Mouse (Mus musculus): ENCODE data around the gene Arhgap4. TPM values are rescaled to one million over a fixed set of nuclear protein-coding genes. Genes with fewer than 3 reads are reported as not detected.

Arhgap4 gene
- polyA plus RNA-seq, 1 experiment = 0.24 TPM

DNA sequence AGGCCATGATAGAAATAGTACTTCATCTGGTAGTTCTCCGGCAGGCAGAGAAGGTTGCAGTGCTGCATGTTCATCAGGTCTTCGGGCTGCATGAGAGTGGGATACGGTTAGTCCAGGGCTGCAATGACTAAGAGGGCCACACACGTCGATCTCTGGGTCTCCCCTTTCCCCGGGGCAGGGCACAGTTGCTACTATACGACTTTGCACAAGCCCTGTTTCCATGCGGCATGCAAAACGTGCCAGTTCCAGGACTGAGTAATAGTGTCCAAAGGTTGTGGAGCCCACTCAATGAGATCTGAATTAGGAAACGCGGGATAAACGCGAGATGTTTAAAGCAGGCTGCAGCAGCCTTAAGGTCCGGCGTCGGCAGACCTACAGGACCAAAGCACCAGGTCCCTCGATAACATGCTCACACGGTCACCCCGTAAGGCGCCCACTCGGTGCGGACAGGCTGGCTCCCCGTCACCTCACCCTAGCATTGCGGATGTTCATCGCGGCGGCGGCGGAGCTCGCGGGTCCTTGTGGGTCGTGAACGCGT, 316 bp downstream of the Arhgap4 start:
- H3K4me3 ChIP-seq = peak overlapping the region; percentile 53
- TF ChIP-seq CEBPB (IDR thresholded peaks at IDR 0.05; ENCODE audit: insufficient read depth, poor library complexity, severe bottlenecking) = no peak
- no peak for TF ChIP-seq MAX (IDR thresholded peaks at IDR 0.05; ENCODE audit: low read depth)
- TF ChIP-seq E2F4 (IDR thresholded peaks at IDR 0.05; ENCODE audit: insufficient read depth) = no peak
- TF ChIP-seq POLR2AphosphoS2 (IDR thresholded peaks at IDR 0.05; ENCODE audit: insufficient read length, low read depth) = no peak
- no peak for TF ChIP-seq USF1 (IDR thresholded peaks at IDR 0.05; ENCODE audit: low read depth)
- peak overlapping the region; percentile 35 for H3ac ChIP-seq (ENCODE audit: control insufficient read depth, insufficient read length)
- H3K4me2 ChIP-seq (ENCODE audit: low read depth) = peak overlapping the region; percentile 86
- peaks cover 6% of the 10 kb centered on the region for H3K79me2 ChIP-seq (ENCODE audit: control insufficient read depth, insufficient read depth)
- no peaks in the 10 kb centered on the region for H3K36me3 ChIP-seq (ENCODE audit: control insufficient read depth, insufficient read depth)
- H3K27me3 ChIP-seq (ENCODE audit: control insufficient read depth, insufficient read depth, insufficient read length) = no peaks in the 10 kb centered on the region

DNA sequence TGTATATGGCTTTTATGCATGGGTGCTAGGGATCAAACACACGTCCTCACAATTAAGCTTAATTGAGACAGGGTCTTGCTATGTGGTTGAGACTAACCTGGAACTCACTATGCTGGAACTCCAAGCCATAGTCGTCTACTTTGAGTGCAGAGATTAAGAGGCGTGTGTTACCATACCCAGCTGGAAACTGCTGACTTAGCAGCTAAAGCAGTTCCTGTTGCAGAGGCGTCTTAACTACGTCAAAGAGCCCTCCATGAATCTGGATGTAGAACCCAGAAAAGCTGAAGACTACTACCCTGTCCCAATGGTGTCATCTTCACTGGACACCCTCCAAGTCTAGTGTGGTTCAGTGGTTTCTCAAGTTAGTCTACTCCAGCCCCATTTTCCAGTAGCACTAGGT, 3.0 kb downstream of the Arhgap4 start:
- no peaks in the 10 kb centered on the region for H3K36me3 ChIP-seq (ENCODE audit: control insufficient read depth, insufficient read depth)
- TF ChIP-seq E2F4 (IDR thresholded peaks at IDR 0.05; ENCODE audit: insufficient read depth) (no peak), MYOD1 (IDR thresholded peaks at IDR 0.05; ENCODE audit: control insufficient read depth in 1 of 3, insufficient read length in 2 of 3, low read depth in 2 of 3) (no peak), REST (IDR thresholded peaks at IDR 0.05; ENCODE audit: insufficient read depth, insufficient read length) (no peak), CEBPB (IDR thresholded peaks at IDR 0.05; ENCODE audit: insufficient read depth, poor library complexity, severe bottlenecking) (no peak), MYOG (IDR thresholded peaks at IDR 0.05; ENCODE audit: control insufficient read depth in 1 of 3, insufficient read depth in 1 of 3, insufficient read length in 2 of 3, low read depth in 2 of 3) (no peak), POLR2AphosphoS2 (IDR thresholded peaks at IDR 0.05; ENCODE audit: insufficient read length, low read depth) (no peak), USF1 (IDR thresholded peaks at IDR 0.05; ENCODE audit: low read depth) (no peak), POLR2A (IDR thresholded peaks at IDR 0.05; ENCODE audit: insufficient read length, low read depth) (no peak), TCF3 (IDR thresholded peaks at IDR 0.05; ENCODE audit: insufficient read length, low read depth) (no peak), TCF12 (IDR thresholded peaks at IDR 0.05; ENCODE audit: insufficient read depth, poor library complexity, severe bottlenecking) (no peak), SRF (IDR thresholded peaks at IDR 0.05; ENCODE audit: control insufficient read depth, insufficient read length, low read depth) (no peak), MAX (IDR thresholded peaks at IDR 0.05; ENCODE audit: low read depth) (no peak)

DNA sequence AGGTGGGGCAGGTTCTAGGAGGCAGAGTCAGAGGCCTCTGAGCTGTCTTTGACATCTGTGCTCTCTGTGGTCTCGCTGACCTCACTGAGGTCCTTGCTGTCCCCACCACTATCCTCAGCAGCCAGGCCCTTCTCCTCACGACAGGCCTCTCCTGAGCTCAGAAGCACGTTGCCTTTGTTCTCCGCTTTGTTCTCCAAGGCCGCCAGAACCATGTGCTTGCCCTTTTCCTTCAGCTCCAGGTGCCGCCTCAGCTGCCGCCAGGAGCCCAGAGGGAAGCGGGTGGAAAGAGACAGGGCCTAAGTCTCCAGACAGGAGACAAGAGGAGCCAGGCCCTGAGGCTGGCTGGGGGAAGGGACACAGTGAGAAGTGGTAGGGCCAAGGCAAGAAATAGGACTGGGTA, 4.7 kb downstream of the Arhgap4 start:
- H3K79me2 ChIP-seq (ENCODE audit: control insufficient read depth, insufficient read depth) = peaks cover 6% of the 10 kb centered on the region
- H3K4me3 ChIP-seq = no peak overlapping the region
- TF ChIP-seq CEBPB (IDR thresholded peaks at IDR 0.05; ENCODE audit: insufficient read depth, poor library complexity, severe bottlenecking) (no peak), POLR2A (IDR thresholded peaks at IDR 0.05; ENCODE audit: insufficient read length, low read depth) (no peak), E2F4 (IDR thresholded peaks at IDR 0.05; ENCODE audit: insufficient read depth) (no peak), SRF (IDR thresholded peaks at IDR 0.05; ENCODE audit: control insufficient read depth, insufficient read length, low read depth) (no peak), USF1 (IDR thresholded peaks at IDR 0.05; ENCODE audit: low read depth) (no peak), MAX (IDR thresholded peaks at IDR 0.05; ENCODE audit: low read depth) (no peak), POLR2AphosphoS2 (IDR thresholded peaks at IDR 0.05; ENCODE audit: insufficient read length, low read depth) (no peak), REST (IDR thresholded peaks at IDR 0.05; ENCODE audit: insufficient read depth, insufficient read length) (no peak), MYOD1 (IDR thresholded peaks at IDR 0.05; ENCODE audit: control insufficient read depth in 1 of 3, insufficient read length in 2 of 3, low read depth in 2 of 3) (no peak)
- no peak overlapping the region for H3ac ChIP-seq (ENCODE audit: control insufficient read depth, insufficient read length)
- no peaks in the 10 kb centered on the region for H3K36me3 ChIP-seq (ENCODE audit: control insufficient read depth, insufficient read depth)
- no peaks in the 10 kb centered on the region for H3K27me3 ChIP-seq (ENCODE audit: control insufficient read depth, insufficient read depth, insufficient read length)
- H3K4me2 ChIP-seq (ENCODE audit: low read depth) = no peak overlapping the region

More for the DNA sequence above, 3.0 kb downstream of the Arhgap4 start:
- Histone ChIP-seq H3K79me2 (ENCODE audit: control insufficient read depth, insufficient read depth) (peaks cover 6% of the 10 kb centered on the region), H3K4me3 (no peak overlapping the region), H3ac (ENCODE audit: control insufficient read depth, insufficient read length) (no peak overlapping the region), H3K4me2 (ENCODE audit: low read depth) (no peak overlapping the region), H3K27me3 (ENCODE audit: control insufficient read depth, insufficient read depth, insufficient read length) (no peaks in the 10 kb centered on the region)

DNA sequence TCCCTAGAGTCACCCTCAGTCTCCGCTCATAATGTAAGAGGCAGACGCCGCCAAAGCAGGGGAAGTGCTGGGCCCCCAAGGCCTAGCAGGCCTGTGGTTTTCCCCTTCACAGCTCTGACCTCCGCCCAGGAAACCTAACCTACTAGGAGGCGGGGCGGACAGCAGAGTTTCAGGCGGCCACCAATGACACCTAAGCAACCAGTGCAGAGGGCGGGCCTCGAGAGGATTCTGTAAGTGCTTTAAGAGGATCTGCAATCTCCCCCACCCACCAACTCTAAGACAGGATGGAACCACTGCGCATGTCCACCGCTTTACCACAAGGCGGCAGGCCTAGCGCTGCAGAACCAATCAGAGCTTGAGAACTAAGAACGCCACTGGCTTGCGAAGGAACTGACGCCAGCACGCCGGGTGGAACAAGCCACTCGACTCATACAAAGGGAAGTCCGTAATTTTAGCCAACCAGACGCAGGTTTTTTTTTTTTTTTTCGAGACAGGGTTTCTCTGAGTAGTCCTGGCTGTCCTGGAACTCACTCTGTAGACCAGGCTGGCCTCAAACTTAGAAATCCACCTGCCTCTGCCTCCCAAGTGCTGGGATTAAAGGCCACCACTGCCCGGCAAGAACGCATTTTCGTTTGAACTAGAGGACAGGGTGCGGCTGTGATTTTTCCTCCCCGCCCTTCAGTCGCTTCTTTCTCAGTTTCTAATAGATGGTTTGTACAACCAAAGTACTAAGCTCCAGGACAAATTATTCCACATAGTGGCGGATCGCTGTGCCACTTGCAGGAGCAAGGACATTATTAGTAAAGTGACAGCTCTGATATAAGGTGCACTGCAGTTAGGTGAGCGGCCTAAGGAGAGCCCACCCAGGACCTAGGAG, 6.6 kb downstream of the Arhgap4 start:
- H3K79me2 ChIP-seq (ENCODE audit: control insufficient read depth, insufficient read depth) = no peaks in the 10 kb centered on the region
- peak overlapping the region; percentile 61 for H3K4me2 ChIP-seq (ENCODE audit: low read depth)
- H3K4me3 ChIP-seq = no peak overlapping the region
- TF ChIP-seq POLR2A (IDR thresholded peaks at IDR 0.05; ENCODE audit: insufficient read length, low read depth) = peak; percentile 63
- no peak for TF ChIP-seq CEBPB (IDR thresholded peaks at IDR 0.05; ENCODE audit: insufficient read depth, poor library complexity, severe bottlenecking)
- H3K27me3 ChIP-seq (ENCODE audit: control insufficient read depth, insufficient read depth, insufficient read length) = no peaks in the 10 kb centered on the region
- H3K36me3 ChIP-seq (ENCODE audit: control insufficient read depth, insufficient read depth) = no peaks in the 10 kb centered on the region
- H3ac ChIP-seq (ENCODE audit: control insufficient read depth, insufficient read length) = no peak overlapping the region

DNA sequence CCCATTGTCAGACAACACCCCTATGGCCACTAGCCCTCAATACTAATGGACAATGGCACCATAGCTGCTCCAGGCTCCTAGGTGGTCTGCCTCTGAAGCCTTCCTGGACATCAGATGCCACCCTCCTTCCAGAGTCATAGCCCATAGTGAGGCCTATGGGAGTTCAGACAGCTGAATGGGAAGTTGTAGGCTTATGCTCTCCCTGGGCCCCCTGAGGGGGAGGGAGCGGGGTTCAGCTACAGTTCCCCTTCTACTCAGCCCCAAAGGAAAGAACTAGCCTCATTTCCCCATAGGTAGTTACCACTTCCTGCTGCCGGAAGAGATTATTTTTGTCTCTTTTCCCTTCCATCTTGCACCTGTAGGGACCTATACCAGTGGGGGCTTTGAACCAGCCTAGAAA, 10.1 kb downstream of the Arhgap4 start:
- H3K79me2 ChIP-seq (ENCODE audit: control insufficient read depth, insufficient read depth) = no peaks in the 10 kb centered on the region
- H3ac ChIP-seq (ENCODE audit: control insufficient read depth, insufficient read length) = no peak overlapping the region
- no peaks in the 10 kb centered on the region for H3K27me3 ChIP-seq (ENCODE audit: control insufficient read depth, insufficient read depth, insufficient read length)
- no peak overlapping the region for H3K4me3 ChIP-seq
- no peak for TF ChIP-seq SRF (IDR thresholded peaks at IDR 0.05; ENCODE audit: control insufficient read depth, insufficient read length, low read depth)
- no peak for TF ChIP-seq USF1 (IDR thresholded peaks at IDR 0.05; ENCODE audit: low read depth)
- no peak overlapping the region for H3K4me2 ChIP-seq (ENCODE audit: low read depth)
- no peaks in the 10 kb centered on the region for H3K36me3 ChIP-seq (ENCODE audit: control insufficient read depth, insufficient read depth)
